Mouse (Mus musculus) MEL-GATA-1-ER (cell line): Measurements from ENCODE around the gene Tollip.
"Not testable (repeated sequence)": the region's sequence is repeated elsewhere in the genome, so short reads cannot be mapped to it uniquely, and the experiment has no call there.

ENCODE experiments used
- DNase-seq: peaks from one replicate; pipeline ENCODE4 v3.0.0-alpha.2; 2012; ENCODE audit warnings: low read depth; ENCODE audit errors: extremely low read depth

Gene Tollip

DNA sequence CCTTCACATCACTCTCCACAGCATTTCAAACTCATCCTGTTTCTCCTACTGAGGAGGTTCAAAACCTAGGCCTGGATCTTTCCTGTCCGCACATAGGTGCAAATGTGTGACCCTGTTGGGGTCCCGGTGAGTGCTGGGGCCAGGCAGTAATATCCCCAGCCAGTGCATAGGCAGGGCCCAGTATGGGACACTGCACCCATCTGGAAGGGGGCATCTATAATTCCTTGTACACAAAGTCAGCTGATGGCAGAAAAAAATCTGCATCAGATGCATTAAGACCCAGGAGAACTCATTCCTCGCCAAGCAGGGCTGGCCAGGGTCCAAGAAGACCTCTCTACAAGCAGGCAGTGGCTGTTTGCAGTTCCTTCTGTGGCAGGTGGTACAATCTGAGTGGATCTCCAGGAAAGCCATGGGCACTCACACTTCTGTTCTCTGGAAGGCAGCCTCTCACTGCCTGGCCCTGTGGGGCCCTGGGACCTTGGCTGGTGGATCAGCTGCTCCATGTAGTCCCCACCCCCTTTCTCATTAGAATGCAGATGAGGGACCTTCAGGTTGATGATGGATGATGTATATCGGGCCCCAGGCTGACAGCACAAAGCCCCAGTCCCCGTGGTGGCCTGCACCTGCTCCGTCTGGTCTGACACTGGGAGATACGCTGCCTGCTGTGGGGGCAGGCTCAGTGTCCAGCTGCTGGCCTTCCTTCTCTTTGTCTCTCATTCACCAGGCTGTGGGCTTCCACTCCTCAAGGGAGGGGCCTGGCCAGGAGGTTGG, 16.0 kb upstream of the Tollip start:
- DNase-seq = no peak

DNA sequence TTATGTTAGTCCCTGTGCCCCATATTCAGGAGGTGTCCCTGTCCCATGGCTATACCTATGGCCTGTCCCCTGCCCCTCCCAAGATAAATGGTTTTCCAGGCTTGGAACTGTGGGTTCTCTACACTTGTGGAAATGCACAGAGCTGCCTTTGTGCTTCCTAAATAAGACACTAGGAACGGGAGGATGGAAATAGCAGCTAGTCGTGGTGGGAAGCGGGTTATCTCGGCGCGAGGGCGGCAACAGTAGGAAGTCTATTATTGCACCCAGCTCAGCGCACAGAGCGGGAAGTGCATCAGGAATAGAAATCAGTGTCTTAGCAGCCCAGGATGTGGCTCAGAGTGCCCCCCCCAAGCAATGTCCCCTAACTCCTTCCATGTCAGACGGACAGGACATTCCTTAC, 10.3 kb upstream of the Tollip start:
- DNase-seq = no peak

DNA sequence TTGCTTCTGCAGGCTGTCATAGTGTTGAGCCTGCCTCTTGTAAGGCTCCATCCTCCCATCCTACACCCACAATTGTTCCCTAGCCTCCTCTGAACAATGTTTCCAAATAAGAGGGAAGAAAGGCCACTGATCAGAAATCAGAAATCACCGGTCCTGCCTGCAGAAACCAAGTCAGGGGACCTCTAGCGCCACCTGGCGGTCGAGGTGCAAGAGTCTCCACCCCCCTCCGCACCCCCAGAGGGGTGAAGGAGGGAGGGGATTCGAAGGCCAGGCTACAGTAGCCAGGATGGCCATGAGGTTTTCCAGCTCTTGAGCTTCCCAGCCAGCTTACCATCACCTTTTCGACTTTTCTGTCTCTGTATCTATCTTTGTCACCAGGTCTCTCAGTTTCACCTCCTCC, 6.6 kb upstream of the Tollip start:
- peak; percentile 6 for DNase-seq

DNA sequence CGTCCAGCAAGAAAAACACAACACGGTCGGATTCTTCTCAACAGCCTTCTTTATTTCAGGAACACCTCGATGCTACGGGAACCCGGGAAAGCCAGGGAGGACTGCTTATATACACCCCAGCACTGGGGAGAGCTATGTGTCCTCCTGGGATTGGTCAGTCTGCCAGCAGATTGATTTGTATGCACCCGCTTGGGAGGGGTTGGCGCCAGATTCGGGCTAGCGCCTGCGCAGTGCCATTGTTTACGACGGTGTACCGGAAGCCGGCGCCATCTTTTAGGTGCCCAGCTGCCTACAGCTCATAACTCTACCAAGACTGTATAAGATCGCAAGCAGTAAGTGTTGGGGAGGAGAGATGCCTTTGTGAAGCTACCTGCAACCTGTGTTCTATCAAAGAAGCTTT, 5.8 kb upstream of the Tollip start:
- not testable (repeated sequence) for DNase-seq

DNA sequence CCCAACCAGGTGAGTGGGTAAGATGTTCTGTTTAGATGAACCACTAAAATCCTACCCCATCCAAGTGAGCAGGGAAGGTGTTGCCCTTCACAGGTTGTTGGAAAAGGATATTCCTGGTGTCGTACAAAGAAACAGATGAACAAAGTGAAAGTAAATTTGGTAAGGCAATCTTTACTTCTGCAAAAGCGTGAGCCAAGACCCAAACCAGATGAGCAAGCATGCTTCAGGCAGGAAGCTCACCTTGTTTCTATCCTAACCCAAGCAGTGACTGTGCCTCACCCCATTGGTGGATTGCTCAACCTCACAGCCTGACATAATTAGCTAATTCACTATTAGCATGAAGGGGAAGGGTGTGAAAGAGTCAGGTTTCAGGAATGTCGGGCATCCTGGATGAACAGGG, 7.0 kb downstream of the Tollip start:
- DNase-seq = no peak

DNA sequence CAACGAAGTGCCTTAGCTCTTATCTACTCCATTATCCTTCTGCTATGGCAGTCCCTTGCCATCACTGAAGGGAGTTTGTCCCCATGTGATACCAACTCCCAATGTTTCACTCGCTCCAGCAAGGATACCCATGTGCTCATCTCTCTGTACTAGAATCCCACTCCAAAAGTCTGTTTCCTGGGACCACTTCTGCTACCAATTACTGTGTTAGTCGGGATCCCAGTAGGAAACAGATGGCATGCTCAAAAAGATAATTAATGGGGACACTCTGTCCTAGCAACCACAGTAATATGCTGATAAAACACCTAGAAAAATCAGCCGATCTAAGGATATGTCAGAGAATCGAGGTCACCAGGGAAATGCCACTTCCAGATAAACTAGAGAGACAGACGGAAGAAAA, 9.7 kb downstream of the Tollip start:
- DNase-seq = no peak

DNA sequence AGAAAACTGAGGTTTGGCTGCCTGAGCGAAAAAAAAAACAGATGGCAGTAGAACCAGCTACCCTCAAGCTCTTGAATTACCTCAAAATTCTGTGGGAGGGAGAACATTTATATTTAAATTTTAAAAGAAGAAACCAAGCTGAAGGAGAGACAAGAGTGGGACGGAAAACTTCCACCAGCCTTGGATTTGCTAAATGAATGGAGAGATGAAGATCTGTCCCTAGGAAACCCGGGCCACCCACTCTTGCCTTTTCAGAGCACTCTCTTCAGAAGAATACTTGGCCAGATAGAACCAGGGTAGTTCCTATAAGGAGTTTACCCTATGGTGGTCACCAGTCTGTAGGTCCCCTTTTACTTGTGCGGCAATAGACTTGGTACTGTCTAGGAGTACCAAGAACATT, 15.5 kb downstream of the Tollip start:
- DNase-seq = no peak

DNA sequence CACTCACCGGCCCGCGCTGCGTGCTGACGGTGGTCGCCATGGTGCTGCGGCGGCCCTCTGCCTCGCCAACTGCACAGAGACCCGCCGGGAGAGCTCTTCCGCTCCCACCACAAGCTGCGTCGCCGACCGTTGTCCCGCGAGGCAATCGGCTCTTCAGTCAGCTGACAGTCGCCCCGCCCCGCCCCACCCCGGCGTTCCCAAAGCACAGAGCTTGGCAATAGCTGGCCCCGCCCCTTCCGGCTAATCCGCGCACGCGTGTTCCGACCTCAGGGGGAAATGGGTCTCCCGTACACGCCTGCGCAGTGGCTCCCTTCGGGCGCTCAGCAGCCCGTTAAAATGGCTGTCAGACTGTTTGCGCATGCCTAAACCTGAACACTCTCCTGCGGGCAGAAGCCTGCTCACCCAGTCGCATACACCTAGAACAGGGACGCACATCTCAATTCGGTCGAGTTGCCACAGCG, 16.0 kb downstream of the Tollip start:
- peak; percentile 90 for DNase-seq

DNA sequence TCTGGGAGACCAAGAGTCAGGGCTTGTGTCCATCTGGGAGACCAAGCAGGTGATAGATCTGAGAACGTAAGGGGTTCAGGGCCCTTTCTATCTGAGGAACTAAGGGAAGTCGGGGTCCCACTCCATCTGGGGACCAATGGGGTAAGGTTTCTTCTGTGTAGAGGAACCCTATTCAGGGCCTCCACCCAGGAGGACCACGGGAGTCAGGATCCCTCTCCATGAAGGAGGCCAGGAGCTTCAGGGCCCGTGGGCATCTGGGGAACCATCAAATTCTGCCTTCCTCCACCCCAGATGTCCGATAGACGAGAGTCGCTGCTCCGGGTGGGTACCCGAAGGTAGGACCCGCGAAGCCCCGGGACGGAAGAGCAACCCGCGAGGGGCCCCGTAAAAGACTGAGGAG, 16.5 kb downstream of the Tollip start:
- DNase-seq = no peak

DNA sequence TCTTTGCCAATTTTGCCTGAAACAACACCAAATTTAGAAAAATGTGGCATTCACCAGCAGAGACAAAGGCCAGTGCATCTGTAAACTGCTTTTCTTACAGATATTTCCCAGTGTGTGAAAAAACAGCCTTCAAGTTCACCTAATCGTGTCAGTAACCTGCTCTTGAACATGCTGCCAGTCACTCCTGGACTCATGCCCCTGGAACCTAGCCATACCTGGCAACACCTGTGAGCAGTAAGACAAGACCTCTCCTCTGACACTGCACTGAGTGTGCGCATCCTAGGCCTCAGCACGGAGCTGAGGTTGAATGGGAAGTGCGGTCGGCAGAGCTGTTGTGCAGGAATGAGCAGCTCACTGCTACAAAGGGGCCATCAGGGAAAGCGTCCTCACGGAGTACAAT, 26.2 kb downstream of the Tollip start:
- DNase-seq = no peak

DNA sequence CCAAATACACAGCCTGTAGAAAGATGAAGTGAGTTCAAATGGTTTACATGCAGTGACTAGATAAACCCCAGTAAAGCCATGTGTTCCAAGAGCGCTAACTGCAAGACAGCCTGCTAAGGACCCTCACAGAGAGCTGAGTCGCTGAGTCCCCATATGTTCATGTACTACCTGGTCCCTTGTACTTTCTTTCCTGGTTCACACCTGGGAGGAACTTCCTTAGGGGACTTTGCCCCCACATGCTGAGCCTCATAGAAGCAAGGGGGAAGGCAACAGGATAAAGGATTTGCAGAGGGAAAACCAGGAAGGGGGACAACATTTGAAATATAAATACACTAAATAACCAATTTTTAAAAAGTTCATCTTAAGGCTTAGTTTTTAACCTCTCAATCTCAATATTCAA, 39.5 kb downstream of the Tollip start:
- DNase-seq = no peak

DNA sequence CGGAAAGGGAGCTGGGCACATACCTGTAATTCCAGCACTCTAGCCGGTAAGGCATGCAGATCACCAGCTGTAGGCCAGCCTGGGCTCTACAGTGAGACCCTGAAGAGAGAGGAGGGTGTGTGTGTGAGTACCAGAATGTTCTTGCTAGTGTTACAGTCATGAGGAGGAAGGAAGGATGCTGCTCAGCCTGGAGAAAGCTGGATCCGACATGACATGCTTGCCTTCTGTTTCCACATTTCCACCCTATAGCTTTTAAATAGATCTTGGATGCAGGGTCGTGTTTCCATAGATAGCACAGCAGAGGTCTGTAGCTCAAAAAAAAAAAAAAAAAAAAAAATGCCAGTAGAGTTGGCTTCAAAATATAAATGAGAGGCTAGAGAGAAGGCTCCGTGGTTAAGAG, 43.4 kb downstream of the Tollip start:
- no peak for DNase-seq

DNA sequence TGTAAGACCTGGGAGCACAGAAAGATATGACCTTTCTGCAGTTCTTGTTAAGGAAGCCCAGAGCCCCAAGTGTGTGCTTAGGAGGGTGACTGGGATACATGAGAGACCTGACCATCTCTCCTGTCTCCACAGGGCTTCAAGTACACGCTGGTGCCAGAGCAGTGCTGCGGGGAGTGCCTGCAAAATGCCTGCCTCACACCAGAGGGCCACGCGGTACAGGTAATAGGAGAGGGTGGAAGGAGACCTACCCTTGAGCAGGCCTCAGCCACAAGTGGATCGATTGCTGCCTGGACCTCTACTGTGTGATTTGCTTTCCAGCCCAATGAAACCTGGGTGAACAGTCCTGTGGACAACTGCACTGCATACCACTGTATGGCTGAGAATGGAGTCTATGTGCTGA, 47.8 kb downstream of the Tollip start:
- no peak for DNase-seq

DNA sequence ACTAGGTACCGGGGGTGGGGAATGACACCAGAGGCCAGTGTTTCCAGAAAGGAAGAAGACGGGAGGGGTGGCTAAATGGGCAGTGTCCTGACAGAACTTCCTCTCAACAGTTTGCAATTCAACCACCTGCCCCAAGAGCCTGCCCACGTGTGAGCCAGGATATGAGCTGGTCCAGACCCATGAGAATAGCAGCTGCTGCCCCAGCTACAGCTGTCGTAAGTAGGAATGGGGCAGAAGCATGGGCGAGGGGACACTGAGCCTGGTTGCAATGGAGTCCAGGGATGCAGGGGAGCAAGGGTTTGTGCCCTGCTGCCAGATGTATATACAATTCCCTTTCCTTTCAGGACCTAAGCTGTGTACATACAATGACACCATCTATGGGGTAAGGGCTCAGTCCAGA, 48.7 kb downstream of the Tollip start:
- DNase-seq = no peak

DNA sequence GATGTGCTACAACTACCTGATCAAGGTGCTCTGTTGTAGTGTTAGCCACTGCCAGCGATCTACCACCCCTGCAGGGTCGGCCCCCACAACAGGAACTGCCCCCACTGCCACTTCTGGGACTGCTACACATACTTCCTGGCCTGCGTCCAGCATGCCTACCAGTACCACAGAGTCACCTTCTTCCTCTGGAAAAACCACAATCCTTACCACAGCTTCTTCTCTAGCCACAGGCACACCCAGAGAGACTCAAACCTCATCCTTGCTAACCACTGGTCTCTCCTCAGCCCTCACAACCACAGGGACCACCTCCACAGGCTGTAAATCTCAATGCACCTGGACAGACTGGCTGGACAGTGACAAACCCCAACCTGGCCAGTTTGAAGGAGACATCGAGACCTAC, 57.3 kb downstream of the Tollip start:
- no peak for DNase-seq

DNA sequence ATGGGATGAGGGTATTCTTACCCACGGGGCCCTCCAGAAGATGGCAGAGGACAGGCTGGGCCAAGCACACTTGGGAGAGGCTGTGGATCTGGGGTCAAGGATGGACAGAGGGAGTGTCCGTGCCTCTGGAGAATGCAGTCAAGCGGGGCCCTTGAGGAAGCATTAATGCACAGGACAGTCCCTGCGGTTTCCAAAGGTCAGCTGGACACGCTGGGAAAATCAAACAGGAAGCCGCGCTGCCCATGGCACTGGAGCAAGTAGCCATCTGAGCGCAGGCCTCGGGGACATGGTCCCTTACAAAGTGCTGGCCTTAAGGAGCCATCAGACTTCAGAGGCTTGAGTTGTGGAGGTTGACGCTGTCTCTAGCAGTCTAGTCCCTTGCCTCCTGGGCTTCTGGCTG, 78.0 kb downstream of the Tollip start:
- no peak for DNase-seq

DNA sequence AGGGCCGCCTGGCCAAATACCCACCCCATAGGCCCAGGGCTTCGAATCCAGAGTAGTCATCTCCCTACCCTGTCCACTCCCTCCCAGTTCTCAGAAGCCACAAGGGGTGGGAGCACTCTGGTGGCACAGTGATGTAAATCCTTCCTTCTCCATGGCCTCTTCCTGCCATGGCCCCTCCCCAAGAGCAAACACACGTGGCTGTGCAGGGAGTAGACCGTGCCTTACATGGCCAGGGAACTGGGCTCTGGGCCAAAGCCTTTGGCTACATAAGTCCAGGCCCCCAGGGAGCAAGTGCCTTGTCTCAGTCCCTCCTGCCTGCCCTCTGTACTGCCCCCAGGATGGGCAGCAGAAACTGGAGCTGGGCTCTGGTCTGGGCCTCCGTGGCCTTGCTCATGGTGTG, 79.5 kb downstream of the Tollip start, which contains the start of gene Muc5b:
Gene Muc5b (plus strand): TSS at position 292 of the 400 bp plus-strand sequence.
- DNase-seq = no peak

DNA sequence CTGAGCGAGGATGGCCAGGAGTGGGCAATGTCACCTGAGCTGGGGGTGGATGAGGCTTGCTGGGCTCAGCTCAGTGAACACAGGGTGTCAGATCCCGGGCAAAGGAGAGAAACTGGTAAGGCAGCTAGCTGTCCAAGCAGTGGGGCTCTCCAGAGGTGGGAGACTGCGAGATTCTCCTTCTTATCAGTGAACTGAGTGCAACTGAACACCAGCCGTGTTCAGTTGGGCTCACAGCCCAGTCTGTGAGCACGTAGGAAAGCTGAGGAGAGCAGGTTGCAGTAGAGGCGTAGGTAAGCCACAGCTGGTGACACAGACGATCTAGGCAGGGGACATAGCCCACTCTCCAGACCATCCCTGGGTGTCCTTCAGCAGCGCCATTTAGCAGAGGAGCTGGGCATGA, 81.9 kb downstream of the Tollip start:
- no peak for DNase-seq

DNA sequence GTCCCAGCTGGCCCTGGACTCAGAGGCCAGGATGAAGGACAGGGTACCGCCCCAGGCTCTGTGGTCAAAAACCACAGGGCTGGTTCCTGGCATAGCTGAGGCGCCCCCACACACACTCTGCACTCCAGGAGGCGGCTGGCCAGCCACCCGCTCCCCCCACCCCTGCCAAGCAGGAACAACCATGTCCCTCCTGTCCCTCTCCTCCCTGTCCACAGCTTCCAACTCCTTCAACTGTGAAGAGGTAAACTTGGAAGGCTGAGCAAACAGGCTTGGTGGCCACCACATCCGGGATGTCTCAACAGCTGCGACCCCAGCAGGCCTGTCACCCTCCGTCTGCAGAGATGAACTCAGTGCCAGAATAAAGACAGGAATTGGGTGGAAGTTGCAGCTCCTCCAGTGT, 82.4 kb downstream of the Tollip start:
- no peak for DNase-seq
